Mouse (Mus musculus): ENCODE measurements around the gene Olfr281.

The Olfr281 gene

DNA sequence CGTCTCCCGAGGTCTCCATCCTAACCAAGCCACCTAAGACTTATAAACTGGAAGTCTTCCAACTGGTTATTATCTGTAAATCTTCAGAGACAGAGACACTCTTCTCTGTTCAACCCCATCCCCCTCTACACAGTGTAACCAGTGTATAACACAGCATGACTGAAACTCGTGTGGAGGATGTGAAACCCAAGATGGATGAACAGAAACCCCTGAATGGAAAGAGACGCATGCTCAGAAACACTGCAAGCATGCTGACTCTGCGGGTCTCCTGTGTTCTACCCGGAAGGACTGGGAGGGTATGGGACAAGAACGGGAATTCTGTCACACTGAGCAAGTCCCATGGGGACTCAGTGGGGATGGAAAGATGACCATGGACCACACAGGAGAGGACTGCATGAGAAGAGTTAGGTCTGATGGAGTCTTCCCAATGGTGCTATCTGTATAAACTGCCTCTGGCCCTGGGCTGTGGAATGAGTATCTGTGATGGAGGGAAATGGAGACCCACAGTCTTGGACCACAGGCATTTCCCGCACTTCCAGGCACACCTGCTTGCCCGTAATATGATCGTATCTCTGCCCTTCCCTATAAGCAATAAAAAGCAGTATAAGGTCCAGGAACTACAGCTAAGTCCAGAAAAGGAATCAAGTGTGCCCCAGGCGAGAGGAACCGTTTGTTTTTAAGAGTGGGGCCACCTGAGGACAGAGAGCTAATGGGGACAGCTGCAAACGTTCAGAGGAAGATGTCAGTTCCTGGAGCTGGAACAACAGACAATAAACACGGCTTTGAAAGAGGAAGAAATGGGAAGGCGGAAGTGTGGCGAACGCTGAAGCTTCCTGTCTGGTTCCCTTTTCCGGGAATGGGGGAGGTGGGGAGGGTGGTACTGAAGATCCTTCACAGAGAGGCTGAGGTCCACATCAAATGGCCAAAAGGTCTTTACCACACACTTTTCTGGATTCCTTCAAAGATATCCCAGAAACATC lies 31.8 kb downstream of the Olfr281 start:
- no peak for DNase-seq (ENCODE audit: low read depth)

DNA sequence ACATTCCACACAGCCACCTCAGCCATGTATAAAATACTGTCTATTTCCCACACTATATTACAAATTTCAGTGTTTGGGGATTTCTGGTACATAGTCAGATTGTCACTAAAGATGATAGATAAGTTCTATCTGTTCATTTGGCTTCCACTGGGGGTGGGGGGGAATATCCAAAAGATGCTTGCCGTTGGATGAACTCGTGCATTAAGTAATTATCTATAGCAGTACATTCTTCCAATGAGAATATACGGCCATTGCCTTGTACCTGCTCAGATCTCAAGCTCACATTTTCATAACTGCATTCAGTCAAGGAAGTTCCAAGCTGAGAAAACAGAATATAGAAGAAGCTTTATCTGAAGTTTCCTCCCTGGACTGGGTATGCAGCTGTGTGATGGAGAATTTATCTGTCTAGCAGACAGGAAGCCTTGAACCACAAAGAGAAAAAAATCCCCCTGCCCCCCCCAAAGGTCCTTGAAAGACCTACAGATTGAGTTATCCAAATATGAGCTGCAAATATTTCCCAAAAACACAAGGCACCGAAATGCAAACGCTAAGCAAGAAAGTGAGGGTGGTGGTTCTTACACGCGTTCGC lies 34.1 kb downstream of the Olfr281 start:
- DNase-seq (ENCODE audit: low read depth) = no peak

DNA sequence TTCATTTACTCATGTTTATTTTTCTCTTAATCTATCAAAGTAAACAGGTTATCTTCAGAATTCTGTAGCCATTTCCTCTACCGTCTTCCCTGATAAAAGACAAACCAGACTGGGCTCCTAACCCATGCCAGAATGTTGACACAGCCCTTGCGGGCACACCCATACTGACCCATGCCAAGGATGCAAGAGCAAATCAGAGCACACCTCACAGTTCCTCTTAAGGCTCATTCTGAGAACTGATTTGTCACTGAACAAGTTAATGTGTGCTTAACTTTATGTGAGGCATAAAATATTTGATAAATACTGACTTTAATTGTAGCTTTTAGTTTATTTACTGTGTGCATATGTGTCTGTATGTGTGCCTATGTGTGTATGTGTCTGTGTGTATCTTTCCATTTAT lies 38.9 kb downstream of the Olfr281 start:
- DNase-seq (ENCODE audit: low read depth) = no peak

- no peak for DNase-seq (ENCODE audit: low read depth)
Observed at GRCm38 (mm10) chr15:98492102-98492501, 39.7 kb downstream of the Olfr281 start, which contains the start of gene Olfr279. TSS of gene Olfr279 (plus strand) at chr15:98492402.

GRCm38 (mm10) chr15:98497631-98498030 lies 45.2 kb downstream of the Olfr281 start:
- no peak for DNase-seq (ENCODE audit: low read depth)

- DNase-seq (ENCODE audit: low read depth) = no peak
Observed at GRCm38 (mm10) chr15:98503317-98503716, 50.9 kb downstream of the Olfr281 start.

- peak; percentile 68 for DNase-seq (ENCODE audit: low read depth)
Observed at GRCm38 (mm10) chr15:98504514-98504913, 52.1 kb downstream of the Olfr281 start.

GRCm38 (mm10) chr15:98506253-98506957 lies 54.0 kb downstream of the Olfr281 start:
- no peak for DNase-seq (ENCODE audit: low read depth)

GRCm38 (mm10) chr15:98507321-98507720 lies 54.9 kb downstream of the Olfr281 start:
- DNase-seq (ENCODE audit: low read depth) = no peak

DNA sequence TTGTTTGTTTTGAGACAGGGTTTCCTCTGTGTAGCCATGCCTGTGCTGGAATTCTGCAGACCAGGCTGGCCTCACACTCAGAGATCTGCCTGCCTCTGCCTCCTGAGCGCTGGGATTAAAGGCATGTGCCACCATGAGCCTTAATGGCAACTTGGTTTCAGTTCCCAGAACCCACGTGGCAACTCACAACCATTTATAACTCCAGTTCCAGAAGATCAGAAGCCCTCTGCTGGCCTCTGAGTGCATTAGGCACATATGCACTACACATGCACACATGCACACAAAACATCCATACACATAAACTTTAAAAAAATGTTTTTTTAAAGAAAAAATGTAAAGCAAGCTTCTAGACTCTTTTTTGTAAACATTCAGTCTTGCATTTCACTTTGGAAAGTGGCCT lies 57.0 kb downstream of the Olfr281 start:
- DNase-seq (ENCODE audit: low read depth) = no peak
